Mouse (Mus musculus) lung, adult 2 months (tissue): ENCODE measurements at regions not wholly inside any gene's neighbourhood (a gene's known extent, or its start where the extent isn't known, plus 50 kb on each side); places are given as distances from the start of the nearest gene placed in this dataset.

Experiments
- DNase-seq: peaks from one replicate; pipeline ENCODE4 v3.0.0; 2022
- H3K4me1 ChIP-seq: fragments of 200-500 bp; 2 replicates; pipeline ENCODE4 v1.6.1; 2011; ENCODE audit warnings: low read length; ENCODE audit not compliant: control insufficient read depth, insufficient read depth
- H3K4me3 ChIP-seq: fragments of 200-500 bp; replicated peaks from 2 replicates; pipeline ENCODE3; 2011; ENCODE audit warnings: low read depth, mild to moderate bottlenecking, control low read depth, low read length; ENCODE audit errors: extremely low read depth
- CTCF ChIP-seq: fragments of 200-500 bp; IDR thresholded peaks from 2 replicates; pipeline ENCODE4 v1.5.1; 2011; ENCODE audit warnings: mild to moderate bottlenecking, low read length, control low read depth; ENCODE audit not compliant: insufficient read depth
- POLR2A ChIP-seq: fragments of 200-500 bp; IDR thresholded peaks from 2 replicates; pipeline ENCODE4 v1.6.1; 2011; ENCODE audit warnings: low read depth, mild to moderate bottlenecking, control low read depth, low read length, borderline replicate concordance; ENCODE audit errors: extremely low read depth
- WGBS: fragments of 180-500 bp; shearing (Covaris S2); methylation state at CpG from one replicate; pipeline ENCODE4 v1.1.7; 2018; 5-methylcytosine and 5-hydroxymethylcytosine counted together

DNA sequence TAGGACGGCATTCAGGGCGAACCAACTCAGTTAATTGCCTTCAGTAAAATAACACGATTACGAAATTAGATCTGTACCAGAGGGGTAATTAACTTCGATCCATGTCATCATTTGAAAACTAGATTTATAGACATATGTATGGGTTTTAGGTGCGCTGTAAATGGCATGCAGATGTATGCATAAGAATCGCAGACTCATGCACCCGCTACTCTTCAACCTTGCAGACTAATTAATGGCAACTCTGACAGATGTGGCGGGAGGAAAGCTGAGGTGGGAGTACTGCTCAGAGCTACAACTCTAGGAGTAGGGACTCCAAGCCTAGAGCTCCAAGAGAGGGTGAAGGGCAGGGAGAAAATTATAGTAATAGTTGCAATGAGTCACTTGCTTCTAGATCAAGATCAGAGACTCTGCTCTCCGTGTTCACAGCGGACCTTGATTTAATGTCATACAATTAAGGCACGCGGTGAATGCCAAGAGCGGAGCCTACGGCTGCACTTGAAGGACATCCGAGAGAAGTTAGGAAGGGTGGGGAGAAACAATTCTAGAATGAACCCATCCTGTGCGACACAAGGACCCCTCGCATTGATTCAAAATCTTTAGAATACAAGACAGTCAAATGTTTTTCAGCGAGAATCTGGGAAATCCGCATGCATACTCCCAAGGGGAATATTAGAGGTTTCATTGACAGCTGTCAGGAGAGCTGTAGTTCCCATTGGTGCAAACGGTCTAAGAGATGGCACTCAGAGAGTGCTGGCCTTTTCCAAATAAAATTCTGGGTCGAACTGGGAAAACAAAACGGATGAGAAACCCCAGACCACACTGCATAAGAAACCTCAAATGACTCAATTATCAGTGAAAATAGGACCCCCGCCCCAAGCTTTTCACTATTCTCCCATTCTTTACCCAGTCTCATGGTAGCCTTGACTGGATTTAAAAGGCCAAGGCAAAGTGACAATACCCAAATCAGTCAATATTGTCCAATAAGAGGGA is 152.6 kb upstream of the Cypt12 start:
- DNase-seq = no peak
- 6% methylated on average over 24 of the region's 24 CpGs for WGBS
- Histone ChIP-seq H3K4me1 (no peaks in the 10 kb centered on the region), H3K4me3 (no peak overlapping the region)
- TF ChIP-seq CTCF (no peak), POLR2A (no peak)

- 9% methylated on average over 3 of the region's 3 CpGs for WGBS
- no peak for TF ChIP-seq CTCF
- no peak for TF ChIP-seq POLR2A
- no peaks in the 10 kb centered on the region for H3K4me1 ChIP-seq
- no peak overlapping the region for H3K4me3 ChIP-seq
- DNase-seq = no peak
Measured at GRCm38 (mm10) chr3:17796766-17797165, 151.4 kb upstream of the Cypt12 start.

DNA sequence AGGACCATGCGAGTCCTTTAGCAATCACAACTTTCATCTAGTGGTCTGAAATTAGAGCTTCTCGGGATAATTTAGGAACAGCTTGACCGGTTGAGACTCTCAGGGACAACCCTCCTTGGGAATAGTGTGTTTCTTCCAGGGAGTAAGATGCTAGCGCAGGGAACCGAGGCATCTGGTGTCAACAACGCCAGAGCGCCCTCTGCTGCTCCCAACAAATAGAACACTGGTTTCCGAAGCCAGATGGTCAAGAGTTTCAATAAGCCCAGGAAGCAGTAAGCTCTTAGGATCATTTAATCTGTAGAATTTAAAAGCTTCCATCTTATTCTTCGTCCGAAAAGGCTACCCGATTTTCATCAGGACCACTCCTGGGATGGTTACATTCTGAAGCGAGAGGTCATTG is 149.8 kb upstream of the Cypt12 start:
- no peaks in the 10 kb centered on the region for H3K4me1 ChIP-seq
- no peak overlapping the region for H3K4me3 ChIP-seq
- DNase-seq = no peak
- TF ChIP-seq POLR2A (no peak), CTCF (no peak)
- WGBS = 7% methylated on average over 12 of the region's 12 CpGs

DNA sequence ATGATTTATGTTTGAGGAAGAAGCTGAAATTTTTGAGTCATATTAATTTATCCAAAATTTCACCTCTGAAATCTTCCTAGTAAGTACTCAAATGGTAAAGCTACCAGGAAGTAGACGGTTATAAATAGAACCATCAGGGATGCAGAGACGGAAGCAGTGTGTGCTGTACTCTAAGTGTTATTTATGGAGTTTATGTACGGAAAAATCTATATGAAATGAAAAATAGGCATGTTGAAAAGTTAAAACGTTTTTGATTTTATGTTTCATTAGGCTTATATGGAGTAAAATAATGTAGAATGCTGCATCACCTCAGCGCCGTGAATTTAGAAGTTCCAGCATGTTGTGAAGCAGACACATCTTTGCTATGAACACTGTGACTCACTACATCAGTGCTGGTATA is 149.1 kb upstream of the Cypt12 start:
- Histone ChIP-seq H3K4me1 (no peaks in the 10 kb centered on the region), H3K4me3 (no peak overlapping the region)
- TF ChIP-seq POLR2A (no peak), CTCF (no peak)
- 33% methylated on average over 6 of the region's 6 CpGs for WGBS
- DNase-seq = no peak

- H3K4me3 ChIP-seq = no peak overlapping the region
- no peak for TF ChIP-seq POLR2A
- no peak for TF ChIP-seq CTCF
- H3K4me1 ChIP-seq = no peaks in the 10 kb centered on the region
- no peak for DNase-seq
- 65% methylated on average over 2 of the region's 2 CpGs for WGBS
Measured at GRCm38 (mm10) chr3:17800810-17801209, 147.4 kb upstream of the Cypt12 start.

GRCm38 (mm10) chr3:17801479-17801878 is 146.7 kb upstream of the Cypt12 start:
- WGBS = 73% methylated on average over 5 of the region's 5 CpGs
- no peaks in the 10 kb centered on the region for H3K4me1 ChIP-seq
- no peak for DNase-seq
- H3K4me3 ChIP-seq = no peak overlapping the region
- TF ChIP-seq CTCF (no peak), POLR2A (no peak)

DNA sequence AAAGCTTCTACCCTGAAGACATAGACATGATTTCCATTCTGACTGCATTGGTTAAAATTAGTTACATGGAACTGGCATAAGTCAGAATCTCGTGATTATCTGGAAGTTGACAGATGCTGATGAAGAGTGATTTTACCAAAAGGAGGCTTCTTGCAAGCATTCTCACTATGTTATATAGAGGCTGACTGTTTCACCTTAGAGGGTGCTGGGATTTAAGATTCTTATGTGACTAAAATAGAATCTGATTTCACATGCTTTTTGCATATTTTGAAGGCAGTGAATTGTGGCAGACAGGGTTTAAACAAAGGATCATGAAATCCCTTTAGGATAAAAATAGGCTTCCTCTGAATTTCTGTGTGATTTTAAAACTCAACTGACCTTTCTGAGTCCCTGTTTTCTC is 143.0 kb upstream of the Cypt12 start:
- TF ChIP-seq CTCF (no peak), POLR2A (no peak)
- DNase-seq = no peak
- no peaks in the 10 kb centered on the region for H3K4me1 ChIP-seq
- 48% methylated on average over 1 of the region's 1 CpGs for WGBS
- H3K4me3 ChIP-seq = no peak overlapping the region

- Histone ChIP-seq H3K4me1 (no peaks in the 10 kb centered on the region), H3K4me3 (no peak overlapping the region)
- 49% methylated on average over 6 of the region's 6 CpGs for WGBS
- TF ChIP-seq CTCF (no peak), POLR2A (no peak)
- DNase-seq = no peak
Measured at GRCm38 (mm10) chr3:17811290-17811689, 136.9 kb upstream of the Cypt12 start.

- Histone ChIP-seq H3K4me3 (no peak overlapping the region), H3K4me1 (no peaks in the 10 kb centered on the region)
- no peak for DNase-seq
- WGBS = 27% methylated on average over 3 of the region's 3 CpGs
- TF ChIP-seq CTCF (no peak), POLR2A (no peak)
Measured at GRCm38 (mm10) chr3:17824201-17824600, 124.0 kb upstream of the Cypt12 start.

GRCm38 (mm10) chr3:17824662-17825061 is 123.5 kb upstream of the Cypt12 start:
- H3K4me1 ChIP-seq = no peaks in the 10 kb centered on the region
- TF ChIP-seq POLR2A (no peak), CTCF (peak; percentile 13; the same call in 1 of the 2 replicates)
- H3K4me3 ChIP-seq = no peak overlapping the region
- 42% methylated on average over 4 of the region's 4 CpGs for WGBS
- DNase-seq = no peak
